Mouse (Mus musculus) intestine, postnatal 0 days (tissue): ENCODE results near the gene Rasef. TPM values are rescaled to one million over a fixed set of nuclear protein-coding genes. Genes with fewer than 3 reads are reported as not detected.
A peak's percentile ranks its signal among the peaks of the same experiment; 100 is the strongest.

Source experiments
- ATAC-seq: fragments of 200-750 bp; cut with Nextera tagmentation; 2 replicates; pipeline ENCODE4 v1.8.0; 2017; ENCODE audit warnings: mild to moderate bottlenecking, moderate TSS enrichment, moderate library complexity
- H3K27ac ChIP-seq: fragments of 300-500 bp; sonication (generic); 2 replicates; pipeline ENCODE4 v1.5.1; 2014; ENCODE audit warnings: mild to moderate bottlenecking, low read depth, low read length, moderate library complexity
- H3K27me3 ChIP-seq: fragments of 300-500 bp; sonication (generic); replicated peaks from 2 replicates; pipeline ENCODE4 v1.6.1; 2014; ENCODE audit warnings: low read length, mixed read lengths; ENCODE audit not compliant: control insufficient read depth, insufficient read depth
- H3K36me3 ChIP-seq: fragments of 300-500 bp; sonication (generic); 2 replicates; pipeline ENCODE4 v1.6.1; 2014; ENCODE audit warnings: mild to moderate bottlenecking, moderate library complexity; ENCODE audit not compliant: control insufficient read depth, insufficient read depth
- H3K4me1 ChIP-seq: fragments of 300-500 bp; sonication (generic); replicated peaks from 2 replicates; pipeline ENCODE4 v1.6.1; 2014; ENCODE audit warnings: antibody characterized with exemption, low read length, mixed read lengths; ENCODE audit not compliant: control insufficient read depth, insufficient read depth
- H3K4me2 ChIP-seq: fragments of 300-500 bp; sonication (generic); replicated peaks from 2 replicates; pipeline ENCODE4 v1.6.1; 2014; ENCODE audit warnings: low read depth, mild to moderate bottlenecking, moderate library complexity
- H3K4me3 ChIP-seq: fragments of 300-500 bp; sonication (generic); 2 replicates; pipeline ENCODE4 v1.5.1; 2014; ENCODE audit warnings: low read depth, low read length
- H3K9ac ChIP-seq: fragments of 300-500 bp; sonication (generic); 2 replicates; pipeline ENCODE4 v1.6.1; 2014; ENCODE audit warnings: mild to moderate bottlenecking, low read depth, low read length
- H3K9me3 ChIP-seq: fragments of 300-500 bp; sonication (generic); 2 replicates; pipeline ENCODE4 v1.6.1; 2016; ENCODE audit warnings: mixed run types; ENCODE audit not compliant: control insufficient read depth
- CTCF ChIP-seq: sonication (generic); IDR thresholded peaks from 2 replicates; pipeline ENCODE4 v1.5.1; 2016; ENCODE audit warnings: low read depth, mild to moderate bottlenecking, control low read depth, antibody characterized with exemption, moderate library complexity
- WGBS: fragments of 180-500 bp; shearing (Covaris S2); extraction: QIAGEN DNeasy Blood & Tissue Kit; methylation state at CpG from one replicate; pipeline ENCODE4 v1.1.7; 2014; 5-methylcytosine and 5-hydroxymethylcytosine counted together
- polyA plus RNA-seq: library from polyadenylated mRNA; unstranded; fragments of >200 nt; fragmentation: Nextera tagmentation; extraction: Ambion mirVana; gene quantifications from 2 replicates; pipeline ENCODE4 v1.2.1, GENCODE M21; 2015

The Rasef gene
- 2.4 and 2.8 TPM in 2 replicates for polyA plus RNA-seq

GRCm38 (mm10) chr4:73790260-73791185 lies at the start of gene Rasef:
Gene Rasef (minus strand): TSS chr4:73790994.
- no peaks in the 10 kb centered on the region for H3K4me1 ChIP-seq
- peak; percentile 77 for ATAC-seq
- WGBS, result 3% methylated on average over 72 of the region's 87 CpGs
- peak within 1 kb of the TSS; percentile 45 for H3K4me3 ChIP-seq
- no peak for TF ChIP-seq CTCF
- H3K9ac ChIP-seq, result peak within 1 kb of the TSS; percentile 50
- peak within 1 kb of the TSS; percentile 46; the same call in 1 of the 2 replicates for H3K27ac ChIP-seq
- H3K27me3 ChIP-seq, result 0 out of 2 replicates have a peak, but pooled peaks cover 6% of the 10 kb centered on the region
- H3K9me3 ChIP-seq, result no peaks in the 10 kb centered on the region
- peak within 1 kb of the TSS; percentile 82 for H3K4me2 ChIP-seq
- no peaks in the 10 kb centered on the region for H3K36me3 ChIP-seq

- no peak overlapping the region for H3K9ac ChIP-seq
- H3K4me1 ChIP-seq, result no peaks in the 10 kb centered on the region
- H3K4me2 ChIP-seq, result no peak overlapping the region
- H3K27me3 ChIP-seq, result no peaks in the 10 kb centered on the region
- no peaks in the 10 kb centered on the region for H3K36me3 ChIP-seq
- no peak overlapping the region for H3K4me3 ChIP-seq
- ATAC-seq, result no peak
- no peak for TF ChIP-seq CTCF
- WGBS, result 41% methylated on average over 3 of the region's 3 CpGs
- H3K9me3 ChIP-seq, result no peaks in the 10 kb centered on the region
- no peak overlapping the region for H3K27ac ChIP-seq
Observed at GRCm38 (mm10) chr4:73826587-73826986, 35.8 kb upstream of the Rasef start.

DNA sequence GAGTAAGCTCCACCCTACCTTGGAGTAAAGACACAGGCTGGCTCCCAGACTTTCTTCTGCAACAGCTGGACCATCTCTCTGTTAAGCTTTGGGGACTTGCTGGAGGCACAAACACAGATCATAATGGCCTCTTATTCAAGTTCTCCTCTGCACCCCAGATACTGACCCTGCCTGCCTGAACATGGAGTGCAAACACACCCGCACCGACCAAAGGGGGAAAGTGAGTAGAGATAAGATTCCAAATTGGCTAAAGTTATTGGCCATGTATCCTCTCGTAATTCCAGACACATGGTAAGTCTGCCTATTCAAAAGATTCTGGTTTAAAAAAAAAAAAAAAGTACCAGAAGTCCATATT lies 369 bp upstream of the Rasef start:
- H3K9ac ChIP-seq, result peak overlapping the region; percentile 50; the same call in 1 of the 2 replicates
- H3K36me3 ChIP-seq, result no peaks in the 10 kb centered on the region

DNA sequence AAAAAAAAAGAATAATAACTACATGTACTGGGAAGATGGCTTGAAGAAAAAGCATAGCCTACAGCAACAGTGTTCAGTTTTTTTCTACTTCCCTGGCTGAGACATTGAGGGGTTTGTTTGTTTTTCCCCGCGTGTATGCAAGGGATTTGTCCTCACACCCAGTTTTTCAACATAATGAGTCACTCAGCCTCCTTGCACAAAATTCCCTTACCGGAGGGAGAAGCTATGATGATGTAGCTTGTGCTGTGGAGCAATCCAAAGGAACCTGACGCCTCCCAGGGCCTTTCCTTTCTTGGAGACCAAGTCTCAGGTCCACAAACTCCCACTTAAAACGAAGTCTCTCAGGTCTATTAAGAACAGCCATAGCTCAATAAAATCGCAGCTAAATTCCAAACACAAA lies 1.3 kb downstream of the Rasef start:
- H3K27me3 ChIP-seq, result 0 out of 2 replicates have a peak, but pooled peaks cover 6% of the 10 kb centered on the region
- no peaks in the 10 kb centered on the region for H3K36me3 ChIP-seq
- H3K27ac ChIP-seq, result no peak overlapping the region
- 28% methylated on average over 6 of the region's 6 CpGs for WGBS
- no peak for TF ChIP-seq CTCF
- H3K4me2 ChIP-seq, result peak overlapping the region; percentile 82
- no peak for ATAC-seq
- H3K9me3 ChIP-seq, result no peaks in the 10 kb centered on the region
- H3K4me1 ChIP-seq, result no peaks in the 10 kb centered on the region
- H3K9ac ChIP-seq, result no peak overlapping the region
- peak overlapping the region; percentile 2; the same call in 1 of the 2 replicates for H3K4me3 ChIP-seq

More for the DNA sequence above, 369 bp upstream of the Rasef start:
- Histone ChIP-seq H3K4me2 (peak overlapping the region; percentile 82), H3K4me1 (no peaks in the 10 kb centered on the region), H3K27ac (no peak overlapping the region), H3K9me3 (no peaks in the 10 kb centered on the region), H3K4me3 (peak overlapping the region; percentile 45), H3K27me3 (0 out of 2 replicates have a peak, but pooled peaks cover 6% of the 10 kb centered on the region)
- WGBS, result 25% methylated on average over 3 of the region's 3 CpGs
- ATAC-seq, result no peak
- TF ChIP-seq CTCF, result no peak

DNA sequence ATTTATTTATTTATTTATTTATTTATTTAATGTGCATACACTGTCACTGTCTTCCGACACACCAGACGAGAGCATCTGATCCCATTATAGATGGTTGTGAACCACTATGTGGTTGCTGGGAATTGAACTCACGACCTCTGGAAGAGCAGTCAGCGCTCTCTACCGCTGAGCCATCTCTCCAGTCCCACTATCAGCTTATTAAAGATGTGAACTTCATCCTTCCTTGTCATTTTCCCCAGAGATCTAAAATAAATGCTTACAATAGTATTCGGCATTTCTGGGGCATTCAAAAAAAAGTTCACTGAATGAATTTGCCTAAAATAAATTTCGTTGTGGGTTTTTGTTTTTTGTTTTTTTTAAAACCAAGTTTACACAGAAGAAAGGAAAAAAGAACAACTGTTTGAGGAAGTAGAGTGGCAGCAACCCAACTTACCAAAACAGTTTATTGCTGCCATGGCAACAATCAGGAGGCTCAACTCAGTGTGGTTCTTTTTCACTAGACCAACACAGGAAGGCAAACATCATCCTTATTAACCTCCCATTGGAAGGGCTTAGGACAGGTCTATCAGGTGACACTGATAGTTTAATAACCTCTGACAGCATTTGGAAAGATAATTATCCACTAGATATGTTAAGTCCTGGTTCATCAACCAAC lies 2.6 kb downstream of the Rasef start:
- Histone ChIP-seq H3K9me3 (no peaks in the 10 kb centered on the region), H3K27ac (no peak overlapping the region), H3K9ac (no peak overlapping the region), H3K4me3 (no peak overlapping the region), H3K4me1 (no peaks in the 10 kb centered on the region), H3K27me3 (0 out of 2 replicates have a peak, but pooled peaks cover 6% of the 10 kb centered on the region), H3K36me3 (no peaks in the 10 kb centered on the region), H3K4me2 (no peak overlapping the region)
- 75% methylated on average over 7 of the region's 7 CpGs for WGBS
- no peak for TF ChIP-seq CTCF
- ATAC-seq, result peak; percentile 21; the same call in 1 of the 2 replicates

DNA sequence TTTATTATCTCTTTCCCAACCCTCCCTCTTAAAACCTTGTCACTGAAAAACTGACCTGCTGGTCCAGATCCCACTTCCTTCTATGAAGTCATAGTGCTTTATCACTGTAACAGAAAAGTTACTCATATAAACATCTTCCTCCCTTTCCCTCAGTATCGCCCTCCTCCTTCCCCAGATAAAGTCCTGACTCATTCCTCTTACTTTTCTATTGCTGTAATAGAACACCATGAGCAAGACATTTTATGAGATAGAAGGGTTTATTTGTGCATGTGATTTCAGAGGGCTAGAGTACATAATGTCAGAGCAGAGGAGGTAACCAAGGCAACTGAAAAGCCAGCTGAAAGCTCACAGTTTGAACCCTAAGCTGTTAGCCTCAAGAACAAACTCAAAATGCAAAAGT lies 6.6 kb downstream of the Rasef start:
- TF ChIP-seq CTCF, result no peak
- H3K36me3 ChIP-seq, result no peaks in the 10 kb centered on the region
- 11% methylated on average over 1 of the region's 1 CpGs for WGBS
- H3K27ac ChIP-seq, result no peak overlapping the region
- no peak overlapping the region for H3K9ac ChIP-seq
- H3K4me1 ChIP-seq, result no peaks in the 10 kb centered on the region
- peak; percentile 83 for ATAC-seq
- H3K9me3 ChIP-seq, result no peaks in the 10 kb centered on the region
- no peaks in the 10 kb centered on the region for H3K27me3 ChIP-seq
- no peak overlapping the region for H3K4me2 ChIP-seq
- H3K4me3 ChIP-seq, result no peak overlapping the region
